Mouse (Mus musculus): ENCODE measurements around the gene Calml3.
A peak's percentile ranks its signal among the peaks of the same experiment; 100 is the strongest.
"Not testable (repeated sequence)": the region's sequence is repeated elsewhere in the genome, so short reads cannot be mapped to it uniquely, and the experiment has no call there.

The Calml3 gene

GRCm38 (mm10) chr13:3804186-3804585 is at the start of gene Calml3:
Calml3 (minus strand) TSS chr13:3804316.
- peak in 1 of 2 experiments; percentile 12 for DNase-seq (ENCODE audit: low spot score in 2 of 2)

GRCm38 (mm10) chr13:3850330-3850729 is 46.2 kb upstream of the Calml3 start:
- no peak for DNase-seq (ENCODE audit: low spot score in 2 of 2)

DNA sequence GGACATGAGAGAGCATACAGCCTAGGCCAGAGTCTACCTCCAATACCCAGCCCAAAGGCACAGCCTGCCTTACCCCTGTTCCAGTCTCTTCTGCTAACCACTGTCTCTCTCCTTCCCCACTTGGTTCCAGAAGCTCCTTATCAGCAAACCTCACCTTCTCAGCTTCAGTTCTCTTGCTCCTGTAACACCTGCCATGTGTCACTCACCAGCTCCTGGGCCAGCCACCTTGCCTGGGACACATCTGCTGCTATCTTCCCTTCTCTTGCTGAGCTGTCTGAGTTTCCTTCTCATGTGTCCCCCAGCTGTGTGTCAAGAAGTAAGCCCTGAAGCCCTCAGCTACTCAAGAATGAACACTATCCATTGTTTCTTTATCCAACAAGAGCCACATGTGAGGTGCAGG is 36.5 kb upstream of the Calml3 start:
- not testable (repeated sequence) for DNase-seq (ENCODE audit: low spot score in 2 of 2)

DNA sequence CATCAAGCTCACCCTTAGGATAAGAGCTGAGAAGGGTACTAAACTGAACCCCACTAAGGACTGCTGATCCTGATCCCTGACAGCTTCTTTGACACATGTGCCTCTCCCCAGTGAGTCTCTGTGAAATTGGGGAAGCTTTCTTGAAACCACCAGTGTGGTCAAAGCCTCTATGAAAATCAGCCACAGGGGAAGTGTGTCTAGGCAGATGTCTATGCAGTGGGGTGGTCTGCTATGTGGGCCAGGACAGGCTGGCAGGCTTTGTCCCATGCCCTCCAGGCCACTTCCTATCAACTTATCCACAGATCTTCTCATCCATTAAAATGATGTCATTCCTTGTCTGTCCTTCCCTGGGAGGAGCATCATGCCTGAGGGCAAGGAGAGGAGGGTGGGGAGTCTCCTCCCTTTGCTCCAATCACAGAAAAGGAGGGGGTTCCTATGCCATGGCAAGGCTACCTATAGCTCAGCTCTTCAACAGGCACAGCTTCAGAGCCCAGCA is 33.2 kb upstream of the Calml3 start, which contains the start of gene Calm4:
Gene Calm4 (plus strand): TSS at position 446 of the 496 bp plus-strand sequence.
- not testable (repeated sequence) for DNase-seq (ENCODE audit: low spot score in 2 of 2)

GRCm38 (mm10) chr13:3833644-3834043 is 29.5 kb upstream of the Calml3 start:
- not testable (repeated sequence) for DNase-seq (ENCODE audit: low spot score in 2 of 2)

- no peak for DNase-seq (ENCODE audit: low spot score in 2 of 2)
Measured at GRCm38 (mm10) chr13:3832450-3832849, 28.3 kb upstream of the Calml3 start.

DNA sequence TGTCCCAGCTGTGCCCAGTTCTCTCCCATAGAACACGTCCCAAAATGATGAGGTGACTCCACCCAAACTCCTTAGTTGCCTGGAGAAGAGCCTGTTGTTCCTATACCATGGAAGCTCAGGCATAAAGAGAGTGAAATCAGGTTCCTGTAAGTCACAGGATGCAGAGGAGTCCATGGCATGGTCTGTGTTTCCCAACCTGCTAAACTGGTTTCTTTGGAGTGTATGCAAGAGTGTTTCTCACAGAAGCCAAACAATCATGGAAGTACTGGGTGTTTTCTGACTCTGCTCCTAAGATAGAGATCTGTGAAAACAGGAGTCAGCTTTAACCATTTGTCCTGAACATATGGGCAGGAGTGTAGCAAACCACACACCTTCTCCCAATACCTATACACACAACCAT is 27.9 kb upstream of the Calml3 start:
- no peak for DNase-seq (ENCODE audit: low spot score in 2 of 2)

GRCm38 (mm10) chr13:3831546-3831945 is 27.4 kb upstream of the Calml3 start:
- peak in 1 of 2 experiments; percentile 10 for DNase-seq (ENCODE audit: low spot score in 2 of 2)

GRCm38 (mm10) chr13:3825726-3826125 is 21.6 kb upstream of the Calml3 start:
- DNase-seq (ENCODE audit: low spot score in 2 of 2): no peak

GRCm38 (mm10) chr13:3822105-3822504 is 18.0 kb upstream of the Calml3 start:
- DNase-seq (ENCODE audit: low spot score in 2 of 2): no peak

DNA sequence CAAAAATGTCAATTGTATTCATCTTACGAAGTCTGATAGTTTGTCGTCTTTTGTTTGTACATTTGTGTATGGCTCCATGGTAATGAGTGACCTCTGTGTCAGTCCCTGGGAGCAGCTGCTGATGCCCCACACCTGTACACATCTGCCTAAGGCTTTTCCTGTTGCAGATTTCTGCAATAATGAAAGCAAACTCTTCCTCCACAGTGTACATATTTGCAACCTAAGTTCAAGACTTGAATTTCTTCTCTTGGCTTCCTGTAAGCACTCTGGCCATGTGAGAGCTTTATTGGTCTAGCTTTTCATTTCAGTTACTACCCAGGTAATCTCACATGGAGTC is 14.6 kb upstream of the Calml3 start:
- no peak for DNase-seq (ENCODE audit: low spot score in 2 of 2)

DNA sequence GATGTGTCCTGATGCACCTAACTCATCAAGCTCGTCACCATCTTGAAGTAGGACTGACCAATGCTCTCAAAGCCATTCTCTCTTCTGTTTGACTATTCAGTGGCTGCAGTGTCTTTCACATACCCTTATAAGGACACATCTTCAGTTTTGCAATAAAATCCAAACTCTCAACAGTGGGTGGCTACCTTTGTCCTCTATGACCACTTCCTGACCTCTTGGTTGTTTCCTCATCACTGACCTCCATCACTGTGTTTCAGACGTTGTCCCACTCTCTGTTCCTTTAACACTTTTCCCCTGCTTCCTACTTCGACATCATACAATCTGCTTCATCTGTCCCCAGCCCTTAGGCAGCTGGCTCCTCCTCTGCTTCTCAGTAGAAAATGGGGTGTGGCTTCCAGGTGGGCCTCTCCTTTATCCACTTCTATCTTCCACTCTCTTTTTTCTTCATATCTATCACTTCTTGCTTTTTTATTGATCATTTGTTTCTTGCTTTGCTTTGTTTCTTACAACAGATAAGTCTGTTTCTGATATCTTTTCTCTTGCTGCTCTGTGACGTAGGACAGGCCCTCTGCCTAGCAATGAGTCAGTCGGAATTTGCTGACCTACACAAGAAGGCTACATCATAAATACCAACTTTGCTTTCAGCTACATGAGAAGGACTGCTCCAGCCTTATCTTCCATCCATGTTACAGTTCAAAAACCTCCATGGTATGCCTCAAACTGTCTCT is 14.1 kb upstream of the Calml3 start:
- no peak for DNase-seq (ENCODE audit: low spot score in 2 of 2)

- DNase-seq (ENCODE audit: low spot score in 2 of 2): no peak
Measured at GRCm38 (mm10) chr13:3807131-3807827, 3.2 kb upstream of the Calml3 start.

DNA sequence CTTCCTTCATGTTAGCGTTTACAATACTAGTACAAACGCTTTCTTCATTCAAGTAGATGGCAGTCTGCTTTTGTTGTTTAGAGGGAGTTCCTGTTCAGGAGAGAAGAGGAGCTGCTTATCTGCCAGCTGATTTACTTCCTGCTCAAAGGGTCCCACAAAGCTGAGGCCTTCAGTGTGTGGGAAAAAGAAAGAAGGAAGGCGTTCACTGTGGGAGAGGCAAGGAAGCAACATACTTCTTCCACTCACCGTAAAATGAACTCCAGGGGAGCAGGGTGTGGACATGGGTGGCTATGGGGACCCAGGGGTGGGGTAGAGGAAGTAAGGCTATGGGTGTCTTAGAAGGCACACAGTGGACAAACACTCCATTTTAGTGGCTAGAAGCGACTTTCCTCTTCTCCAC is 1.5 kb upstream of the Calml3 start:
- DNase-seq (ENCODE audit: low spot score in 2 of 2): no peak

DNA sequence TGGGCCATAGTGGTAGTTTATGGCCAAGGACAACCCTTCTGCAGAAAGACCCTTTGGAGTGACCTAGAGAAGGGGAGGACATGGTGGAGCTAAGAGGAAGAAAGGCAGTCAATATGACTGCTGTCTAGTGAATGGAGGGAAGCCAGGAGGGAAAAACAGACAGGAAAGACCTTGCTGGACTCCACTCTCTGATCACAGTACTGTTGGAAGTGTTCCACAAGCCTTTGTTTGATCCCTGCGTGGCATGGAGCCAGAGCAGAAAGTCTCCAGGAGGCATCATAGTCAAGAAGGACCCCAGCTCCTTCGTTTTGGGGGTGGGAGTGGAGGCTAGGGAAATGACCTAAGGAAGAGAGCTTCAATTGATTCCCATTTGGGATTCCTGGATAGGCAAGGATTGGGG is 1.0 kb upstream of the Calml3 start:
- no peak for DNase-seq (ENCODE audit: low spot score in 2 of 2)

- DNase-seq (ENCODE audit: low spot score in 2 of 2): no peak
Measured at GRCm38 (mm10) chr13:3799386-3799785, 4.7 kb downstream of the Calml3 start.

GRCm38 (mm10) chr13:3798751-3799150 is 5.4 kb downstream of the Calml3 start:
- no peak for DNase-seq (ENCODE audit: low spot score in 2 of 2)

- no peak for DNase-seq (ENCODE audit: low spot score in 2 of 2)
Measured at GRCm38 (mm10) chr13:3796649-3797048, 7.5 kb downstream of the Calml3 start.

GRCm38 (mm10) chr13:3789531-3789930 is 14.6 kb downstream of the Calml3 start:
- DNase-seq (ENCODE audit: low spot score in 2 of 2): no peak

- no peak for DNase-seq (ENCODE audit: low spot score in 2 of 2)
Measured at GRCm38 (mm10) chr13:3788588-3788987, 15.5 kb downstream of the Calml3 start.

GRCm38 (mm10) chr13:3787644-3788043 is 16.5 kb downstream of the Calml3 start:
- no peak for DNase-seq (ENCODE audit: low spot score in 2 of 2)

DNA sequence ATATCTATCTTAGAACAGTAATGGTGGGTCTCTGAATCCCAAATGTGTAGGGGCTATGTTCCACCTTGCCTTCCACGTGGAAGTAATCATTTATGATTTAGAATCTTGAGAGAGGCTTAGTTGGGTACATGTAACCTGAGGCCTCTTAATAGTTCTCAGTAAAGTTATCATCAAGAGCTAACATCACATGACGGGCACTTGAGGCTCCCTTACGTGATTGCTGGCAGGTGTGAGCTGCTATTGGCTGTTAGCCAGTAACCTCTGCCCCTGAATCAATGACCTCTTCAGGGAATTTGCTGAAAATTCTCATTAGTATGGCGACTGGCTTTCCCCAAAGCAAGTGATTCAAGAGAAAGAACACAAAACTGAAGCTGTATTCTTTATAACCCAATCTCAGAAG is 17.0 kb downstream of the Calml3 start:
- DNase-seq (ENCODE audit: low spot score in 2 of 2): no peak

- DNase-seq (ENCODE audit: low spot score in 2 of 2): no peak
Measured at GRCm38 (mm10) chr13:3783621-3784020, 20.5 kb downstream of the Calml3 start.
